Mouse (Mus musculus) ES-Bruce4 (cell line): ENCODE measurements around the gene Clasp1.

Experiments
- CTCF ChIP-seq: IDR thresholded peaks from one replicate; pipeline ENCODE4 v1.8.1; 2011; ENCODE audit warnings: low read depth, low read length
- POLR2A ChIP-seq: IDR thresholded peaks from one replicate; pipeline ENCODE4 v1.8.1; 2011; ENCODE audit warnings: low read length; ENCODE audit not compliant: insufficient read depth

GRCm38 (mm10) chr1:118407586-118408250 is 18.9 kb downstream of the Clasp1 start:
- TF ChIP-seq CTCF = no peak
- TF ChIP-seq POLR2A = no peak
